Comparison of ENCODE assay signal across 16 mouse cellular contexts in genomic region chr12:105188980-105189379, GRCm38 (mm10). TPM values are rescaled to one million over a fixed set of nuclear protein-coding genes. Genes with fewer than 3 reads are reported as not detected.
DNase-seq lines count a peak whose midpoint lies in the region; ATAC-seq and TF ChIP-seq lines count a peak whose summit lies in the region.
"Not testable (repeated sequence)": the region's sequence is repeated elsewhere in the genome, so short reads cannot be mapped to it uniquely, and the experiment has no call there.
"Had no signal": no experiment of that assay in that cellular context is flagged by ENCODE, and none has a peak within 500 bp of the region (broad histone marks: within the 10 kb centered on the region; RNA-seq: fewer than 3 reads in every experiment).

No protein-coding gene starts in this region.

- peak; percentile 5 for DNase-seq in frontal cortex, postnatal 25 days (ENCODE audit: low spot score in 2 of 2)
- DNase-seq in hindbrain, postnatal 0 days (ENCODE audit: low spot score): not testable (repeated sequence)
- peak; percentile 12 for DNase-seq in layer of hippocampus, adult 11-12 months (ENCODE audit: low spot score)
- peak; percentile 3 for DNase-seq in lung, adult 2 months
- DNase-seq in thymus, adult 2 months: peak; percentile 21

- H3K36me3 ChIP-seq in E14TG2a.4 (ENCODE audit: insufficient read depth, low read length); hindbrain, postnatal 0 days (ENCODE audit: insufficient read depth, low read length); thymus, adult 2 months (ENCODE audit: control insufficient read depth, insufficient read depth, low read length): not testable (repeated sequence)

- peaks cover 10% of the 10 kb centered on the region for H3K9me3 ChIP-seq in E14TG2a.4 (ENCODE audit: low read length)
- not testable (repeated sequence) for H3K9me3 ChIP-seq in hindbrain, postnatal 0 days (ENCODE audit: low read length)

- not testable (repeated sequence) for H3K4me3 ChIP-seq in E14TG2a.4 (replicated peaks; ENCODE audit: low read length); hindbrain, postnatal 0 days (ENCODE audit: low read length); lung, adult 2 months (replicated peaks; ENCODE audit: extremely low read depth, low read depth, low read length); thymus, adult 2 months (ENCODE audit: control insufficient read depth, insufficient read depth, low read length)

- H3K9ac ChIP-seq in hindbrain, postnatal 0 days (replicated peaks; ENCODE audit: low read length): not testable (repeated sequence)

- peak; percentile 20; the same call in 1 of the 2 replicates for ATAC-seq in cerebellum, adult (ENCODE audit: insufficient number of reproducible peaks, low FRiP score, low TSS enrichment)
- ATAC-seq in hindbrain, postnatal 0 days: not testable (repeated sequence)
- peak; percentile 17; the same call in 1 of the 2 replicates for ATAC-seq in monocyte, adult 5-6 weeks (replicated peaks; ENCODE audit: insufficient number of reproducible peaks, low FRiP score, low TSS enrichment, poor library complexity, severe bottlenecking)

- not testable (repeated sequence) for H3K27ac ChIP-seq in hindbrain, postnatal 0 days; thymus, adult 2 months (ENCODE audit: control insufficient read depth, insufficient read depth, low read length)

- H3K4me1 ChIP-seq in E14TG2a.4 (replicated peaks; ENCODE audit: low read depth, low read length); hindbrain, postnatal 0 days (ENCODE audit: insufficient read depth, low read length); lung, adult 2 months (ENCODE audit: control insufficient read depth, insufficient read depth, low read length); thymus, adult 2 months (replicated peaks; ENCODE audit: control insufficient read depth, insufficient read depth, low read length): not testable (repeated sequence)

- not testable (repeated sequence) for TF ChIP-seq POLR2A in lung, adult 2 months (IDR thresholded peaks at IDR 0.05; ENCODE audit: borderline replicate concordance, extremely low read depth, low read depth, low read length); thymus, adult 2 months (IDR thresholded peaks at IDR 0.05; ENCODE audit: control insufficient read depth, extremely low read depth, insufficient read depth, low read length, poor library complexity)

- WGBS in hindbrain, postnatal 0 days: 47% methylated on average over 2 of the region's 2 CpGs
- WGBS in lung, adult 2 months: 35% methylated on average over 2 of the region's 2 CpGs
- 31% methylated on average over 2 of the region's 2 CpGs for WGBS in thymus, adult 2 months

- not testable (repeated sequence) for H3K4me2 ChIP-seq in hindbrain, postnatal 0 days (ENCODE audit: low read depth, low read length)

- not testable (repeated sequence) for H3K27me3 ChIP-seq in E14TG2a.4 (ENCODE audit: insufficient read depth, low read length); hindbrain, postnatal 0 days (ENCODE audit: insufficient read depth, low read length); thymus, adult 2 months (ENCODE audit: control insufficient read depth, insufficient read depth, low read length)

- TF ChIP-seq CTCF in E14TG2a.4 (conservative IDR thresholded peaks at IDR 0.05; ENCODE audit: low read length): peak; percentile 57
- TF ChIP-seq CTCF in hindbrain, postnatal 0 days (IDR thresholded peaks at IDR 0.05; ENCODE audit: low read depth): peak; percentile 49
- TF ChIP-seq CTCF in lung, adult 2 months (IDR thresholded peaks at IDR 0.05; ENCODE audit: insufficient read depth, low read length): 0 out of 2 replicates have a peak, but pooled peaks have one; percentile 1
- TF ChIP-seq CTCF in thymus, adult 2 months (IDR thresholded peaks at IDR 0.05; ENCODE audit: borderline replicate concordance, control insufficient read depth, extremely low read depth, insufficient read depth, low read length, poor library complexity): peak; percentile 33; the same call in 1 of the 2 replicates

RNA-seq across cellular contexts. Expression of gene Tcl1b3, which starts 1.9 kb away (rescaled TPM):
- not detected in 2 replicates for total RNA-seq in hindbrain, postnatal 0 days (2014; rRNA removed)
- polyA plus RNA-seq in hindbrain, postnatal 0 days (2015; fragmentation: Nextera tagmentation; extraction: Ambion mirVana): not detected in 2 replicates
- polyA plus RNA-seq in lung, adult 2 months (2012; rRNA removed): not detected in 2 replicates
- not detected in 3 replicates for total RNA-seq in monocyte, adult 5-6 weeks (2017)
- not detected in 2 replicates for polyA plus RNA-seq in thymus, adult 2 months (2012; rRNA removed)
- total RNA-seq: adrenal gland, postnatal 4 days; gastrocnemius, postnatal 36 days; left cerebral cortex, postnatal 36 days; neutrophil, adult 5-6 weeks had no signal
- polyA plus RNA-seq: forebrain, embryonic 15.5 days; heart, embryonic 13.5 days; hindbrain, embryonic 13.5 days; liver, embryonic 15.5 days had no signal

RNA-seq across cellular contexts. Expression of gene Tcl1b4, which starts 12.8 kb away (rescaled TPM):
- not detected in 2 replicates for total RNA-seq in hindbrain, postnatal 0 days (2014; rRNA removed)
- polyA plus RNA-seq in hindbrain, postnatal 0 days (2015; fragmentation: Nextera tagmentation; extraction: Ambion mirVana): not detected in 2 replicates
- not detected in 2 replicates for polyA plus RNA-seq in lung, adult 2 months (2012; rRNA removed)
- total RNA-seq in monocyte, adult 5-6 weeks (2017): not detected in 3 replicates
- not detected in 2 replicates for polyA plus RNA-seq in thymus, adult 2 months (2012; rRNA removed)
- total RNA-seq: adrenal gland, postnatal 4 days; gastrocnemius, postnatal 36 days; left cerebral cortex, postnatal 36 days; neutrophil, adult 5-6 weeks had no signal
- polyA plus RNA-seq: forebrain, embryonic 15.5 days; heart, embryonic 13.5 days; hindbrain, embryonic 13.5 days; liver, embryonic 15.5 days had no signal

RNA-seq across cellular contexts. Expression of gene Tcl1b5, which starts 12.8 kb away (rescaled TPM):
- not detected in 2 replicates for total RNA-seq in hindbrain, postnatal 0 days (2014; rRNA removed)
- polyA plus RNA-seq in hindbrain, postnatal 0 days (2015; fragmentation: Nextera tagmentation; extraction: Ambion mirVana): not detected in 2 replicates
- polyA plus RNA-seq in lung, adult 2 months (2012; rRNA removed): not detected in 2 replicates
- not detected in 3 replicates for total RNA-seq in monocyte, adult 5-6 weeks (2017)
- polyA plus RNA-seq in thymus, adult 2 months (2012; rRNA removed): 0.12 TPM in 1 of 2 replicates, not detected in the other
- total RNA-seq: adrenal gland, postnatal 4 days; gastrocnemius, postnatal 36 days; left cerebral cortex, postnatal 36 days; neutrophil, adult 5-6 weeks had no signal
- polyA plus RNA-seq: forebrain, embryonic 15.5 days; heart, embryonic 13.5 days; hindbrain, embryonic 13.5 days; liver, embryonic 15.5 days had no signal

RNA-seq across cellular contexts. Expression of gene Tcl1b1, which starts 29.5 kb away (rescaled TPM):
- not detected in 2 replicates for total RNA-seq in hindbrain, postnatal 0 days (2014; rRNA removed)
- not detected in 2 replicates for polyA plus RNA-seq in hindbrain, postnatal 0 days (2015; fragmentation: Nextera tagmentation; extraction: Ambion mirVana)
- not detected in 2 replicates for polyA plus RNA-seq in lung, adult 2 months (2012; rRNA removed)
- total RNA-seq in monocyte, adult 5-6 weeks (2017): not detected in 3 replicates
- not detected in 2 replicates for polyA plus RNA-seq in thymus, adult 2 months (2012; rRNA removed)
- total RNA-seq: adrenal gland, postnatal 4 days; gastrocnemius, postnatal 36 days; left cerebral cortex, postnatal 36 days; neutrophil, adult 5-6 weeks had no signal
- polyA plus RNA-seq: forebrain, embryonic 15.5 days; heart, embryonic 13.5 days; hindbrain, embryonic 13.5 days; liver, embryonic 15.5 days had no signal

RNA-seq across cellular contexts. Expression of gene Tcl1, which starts 33.6 kb away (rescaled TPM):
- total RNA-seq in hindbrain, postnatal 0 days (2014; rRNA removed): not detected in 2 replicates
- polyA plus RNA-seq in hindbrain, postnatal 0 days (2015; fragmentation: Nextera tagmentation; extraction: Ambion mirVana): not detected in 2 replicates
- polyA plus RNA-seq in lung, adult 2 months (2012; rRNA removed): not detected in 2 replicates
- total RNA-seq in monocyte, adult 5-6 weeks (2017): not detected in 3 replicates
- polyA plus RNA-seq in thymus, adult 2 months (2012; rRNA removed): 0.18 TPM in 1 of 2 replicates, not detected in the other
- total RNA-seq: gastrocnemius, postnatal 36 days; left cerebral cortex, postnatal 36 days; neutrophil, adult 5-6 weeks had no signal
- polyA plus RNA-seq: forebrain, embryonic 15.5 days; heart, embryonic 13.5 days; hindbrain, embryonic 13.5 days; liver, embryonic 15.5 days had no signal

Comparison
In these comparisons a context has a peak if more than half of its experiments do, and no peak if none do; other contexts are left out.
1. CTCF ChIP-seq: peak in every context shown above with its lines; median percentile 57 in E14TG2a.4; 49 in hindbrain, postnatal 0 days; 33 in thymus, adult 2 months; 1 in lung, adult 2 months.